Mouse (Mus musculus) heart, embryonic 13.5 days (tissue): ENCODE results near the gene Exosc9. TPM values are rescaled to one million over a fixed set of nuclear protein-coding genes. Genes with fewer than 3 reads are reported as not detected.

Source experiments
- ATAC-seq: fragments of 200-750 bp; cut with Nextera tagmentation; 2 replicates; pipeline ENCODE4 v1.8.0; 2017; ENCODE audit warnings: moderate TSS enrichment; ENCODE audit not compliant: insufficient number of reproducible peaks, low FRiP score, low TSS enrichment; ENCODE audit errors: extremely low read depth
- H3K27ac ChIP-seq: fragments of 300-500 bp; sonication (generic); replicated peaks from 2 replicates; pipeline ENCODE4 v1.5.1; 2015; ENCODE audit warnings: moderate library complexity, mild to moderate bottlenecking, inconsistent platforms
- H3K27me3 ChIP-seq: fragments of 300-500 bp; sonication (generic); replicated peaks from 2 replicates; pipeline ENCODE4 v1.6.1; 2015; ENCODE audit warnings: mild to moderate bottlenecking, inconsistent platforms
- H3K36me3 ChIP-seq: fragments of 300-500 bp; sonication (generic); 2 replicates; pipeline ENCODE4 v1.6.1; 2015; ENCODE audit warnings: mild to moderate bottlenecking, inconsistent platforms
- H3K4me1 ChIP-seq: fragments of 300-500 bp; sonication (generic); 2 replicates; pipeline ENCODE4 v1.6.1; 2015; ENCODE audit warnings: inconsistent platforms
- H3K4me2 ChIP-seq: fragments of 300-500 bp; sonication (generic); 2 replicates; pipeline ENCODE4 v1.6.1; 2015; ENCODE audit warnings: inconsistent platforms, mild to moderate bottlenecking, moderate library complexity
- H3K4me3 ChIP-seq: fragments of 300-500 bp; sonication (generic); 2 replicates; pipeline ENCODE4 v1.5.1; 2015; ENCODE audit warnings: moderate library complexity, mild to moderate bottlenecking, inconsistent platforms
- H3K9ac ChIP-seq: fragments of 300-500 bp; sonication (generic); 2 replicates; pipeline ENCODE4 v1.6.1; 2015; ENCODE audit warnings: inconsistent platforms, mild to moderate bottlenecking, moderate library complexity
- H3K9me3 ChIP-seq: fragments of 300-500 bp; sonication (generic); 2 replicates; pipeline ENCODE4 v1.6.1; 2016; ENCODE audit warnings: inconsistent platforms
- WGBS: fragments of 180-500 bp; shearing (Covaris S2); methylation state at CpG from one replicate; pipeline ENCODE4 v1.1.7; 2015; ENCODE audit warnings: mixed read lengths; 5-methylcytosine and 5-hydroxymethylcytosine counted together
- polyA plus RNA-seq: library from polyadenylated mRNA; unstranded; fragments of >200 nt; fragmentation: Nextera tagmentation; extraction: Ambion mirVana; gene quantifications from 2 replicates; pipeline ENCODE4 v1.2.1, GENCODE M21; 2015

Exosc9 gene
- polyA plus RNA-seq, 1 experiment from 2014 or later = 51.5 TPM

- H3K4me2 ChIP-seq = peak overlapping the region; percentile 76
- H3K4me3 ChIP-seq = peak overlapping the region; percentile 74; the same call in 1 of the 2 replicates
These were observed 61.5 kb downstream of the Exosc9 start for GRCm38 (mm10) chr3:36613908-36614255.

More at GRCm38 (mm10) chr3:36613908-36614255, 61.5 kb downstream of the Exosc9 start:
- ATAC-seq = no peak
- Histone ChIP-seq H3K4me1 (peaks cover 10% of the 10 kb centered on the region), H3K9me3 (no peaks in the 10 kb centered on the region), H3K27me3 (no peaks in the 10 kb centered on the region), H3K36me3 (no peaks in the 10 kb centered on the region), H3K9ac (peak overlapping the region; percentile 66; the same call in 1 of the 2 replicates), H3K27ac (no peak overlapping the region)
- WGBS = 70% methylated on average over 5 of the region's 5 CpGs

Other genes starting within 250 kb of the Exosc9 start
- 375 and 414 TPM in 2 replicates for gene Anxa5, start 76.7 kb upstream of the Exosc9 start, polyA plus RNA-seq
- gene 1810062G17Rik, start 76.7 kb upstream of the Exosc9 start, polyA plus RNA-seq = 1.4 and 1.6 TPM in 2 replicates
- gene Gm11549, start 30.8 kb upstream of the Exosc9 start, polyA plus RNA-seq = 0.29 TPM in 2 replicates
- 168 and 184 TPM in 2 replicates for gene Ccna2, start 19.5 kb downstream of the Exosc9 start, polyA plus RNA-seq
- gene Bbs7, start 60.9 kb downstream of the Exosc9 start, polyA plus RNA-seq = 9.9 and 11.0 TPM in 2 replicates
- 2.5 and 4.9 TPM in 2 replicates for gene Trpc3, start 137.6 kb downstream of the Exosc9 start, polyA plus RNA-seq